Mouse (Mus musculus) urinary bladder, adult 2 months (tissue): ENCODE measurements around the gene Reck. TPM values are rescaled to one million over a fixed set of nuclear protein-coding genes. Genes with fewer than 3 reads are reported as not detected.

Experiments
- DNase-seq: peaks from one replicate; pipeline ENCODE4 v3.0.0; 2022; ENCODE audit warnings: low spot score
- polyA plus RNA-seq: library from polyadenylated mRNA; depleted of rRNA; stranded (reverse); fragments of >200 nt; gene quantifications from 2 replicates; pipeline ENCODE4 v1.2.3, GENCODE M21; 2012; rRNA removed

Gene Reck
- 25.8 and 26.0 TPM in 2 replicates for polyA plus RNA-seq

DNA sequence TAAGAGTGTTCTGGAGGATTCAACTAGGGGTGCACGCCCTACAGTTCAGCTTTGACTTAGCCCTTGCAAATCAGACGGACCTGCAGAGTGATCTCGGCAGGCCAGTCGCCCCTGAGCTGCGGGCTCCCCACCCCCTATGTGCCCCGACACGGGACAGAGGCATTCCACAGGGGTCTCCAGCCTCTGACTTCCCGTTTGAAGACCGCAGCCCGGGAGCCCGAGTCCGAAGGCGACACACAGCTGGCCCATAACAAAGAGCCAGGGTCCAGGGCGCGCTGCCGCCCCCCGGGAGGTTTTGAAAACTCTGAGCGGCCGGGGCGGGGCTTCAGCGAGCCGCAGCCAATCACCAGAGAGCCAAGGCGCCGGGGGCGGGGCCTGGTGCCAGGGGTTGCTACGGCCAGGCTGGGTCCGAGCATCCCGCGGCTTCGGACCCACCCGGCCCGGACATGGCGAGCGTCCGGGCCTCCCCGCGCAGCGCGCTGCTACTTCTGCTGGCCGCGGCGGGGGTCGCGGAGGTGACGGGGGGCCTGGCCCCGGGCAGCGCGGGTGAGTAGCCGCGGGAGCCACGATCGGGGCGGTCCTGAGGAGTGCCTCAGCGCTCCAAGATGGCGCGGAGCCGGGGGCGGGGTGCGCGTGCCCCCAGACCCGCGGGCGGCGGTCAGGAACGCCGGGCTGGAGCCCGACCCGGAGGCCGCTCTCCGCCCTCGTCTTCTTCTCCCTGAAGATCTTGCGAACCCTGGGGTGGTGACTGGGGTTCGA lies at the start of gene Reck:
Reck (plus strand) TSS at position 371 of the 759 bp plus-strand sequence.
- peak; percentile 70 for DNase-seq

DNA sequence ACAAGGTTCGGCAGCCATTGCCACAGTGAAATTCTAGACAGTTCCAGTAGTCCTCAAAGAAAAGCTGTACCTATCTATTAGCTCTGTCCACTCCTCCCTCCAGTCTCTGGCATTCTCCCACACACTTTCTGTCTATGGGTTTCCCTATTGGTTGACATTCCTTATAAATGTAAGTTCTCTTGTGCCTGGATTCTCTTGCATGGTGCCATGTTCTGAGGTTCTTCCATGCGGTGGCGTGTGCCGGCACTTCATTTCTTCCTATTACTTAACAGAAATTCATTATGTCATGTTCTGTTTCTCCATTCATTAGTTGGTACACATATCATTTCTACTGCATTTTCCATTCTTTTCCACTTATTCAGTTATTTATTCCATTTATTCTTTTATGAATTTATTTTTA lies 46.5 kb upstream of the Reck start:
- no peak for DNase-seq

DNA sequence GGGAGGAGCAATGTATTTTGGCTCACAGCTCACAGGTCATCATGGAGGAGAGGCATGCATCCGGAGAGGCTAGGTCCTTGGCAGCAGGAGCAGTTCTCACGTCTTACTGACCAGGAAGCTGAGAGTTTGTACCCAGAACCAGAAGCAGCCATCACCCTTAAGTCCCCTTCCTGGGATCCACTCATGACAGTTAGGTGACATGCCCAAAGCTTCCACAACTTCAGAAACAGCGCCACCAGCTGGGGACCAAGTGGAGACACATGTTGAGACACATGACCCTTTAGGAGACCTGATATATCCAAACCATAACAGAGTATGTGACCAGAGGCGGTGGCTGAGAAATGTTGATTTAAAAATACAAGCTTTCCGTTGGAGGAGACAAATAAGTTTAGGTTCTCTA lies 43.3 kb upstream of the Reck start:
- no peak for DNase-seq

DNA sequence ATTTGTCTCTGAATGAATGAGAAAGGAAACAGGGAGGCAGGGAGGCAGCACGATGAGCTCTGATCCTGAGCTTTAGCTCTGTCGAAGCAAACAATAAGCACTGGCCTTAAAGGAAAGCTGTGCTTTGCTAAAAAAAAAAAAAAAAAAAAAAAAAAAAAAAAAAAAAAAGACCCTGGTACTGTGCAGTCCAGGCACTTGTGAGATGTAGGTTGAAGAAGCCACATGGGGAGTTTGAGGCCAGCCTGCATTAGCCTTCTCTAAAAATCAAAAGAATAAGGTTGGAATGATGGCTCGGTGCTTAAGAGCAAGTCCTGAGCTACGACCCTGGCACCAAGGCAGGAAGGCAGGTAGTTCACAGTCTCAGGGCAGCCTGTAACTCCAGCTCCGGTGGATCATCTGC lies 41.6 kb upstream of the Reck start:
- DNase-seq, result no peak

DNA sequence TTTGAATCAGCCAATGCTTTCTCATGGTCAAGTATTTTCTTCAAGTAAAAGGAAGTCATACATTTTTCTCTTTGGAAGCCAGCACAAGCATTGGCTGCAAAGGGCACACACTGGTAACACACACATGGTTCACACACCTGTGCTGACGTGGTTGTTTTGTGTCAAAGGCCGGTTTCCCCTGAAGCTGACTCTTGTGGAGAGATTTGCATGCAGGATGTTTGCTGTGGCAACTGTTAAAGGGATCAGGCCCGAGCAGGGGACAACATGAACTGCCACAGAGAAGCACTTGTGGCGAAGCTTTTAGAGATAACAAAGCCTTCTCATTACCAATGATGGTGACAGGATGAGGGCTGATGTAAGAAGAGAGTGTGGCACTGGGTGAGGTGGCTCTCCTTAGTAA lies 40.6 kb upstream of the Reck start:
- no peak for DNase-seq

DNA sequence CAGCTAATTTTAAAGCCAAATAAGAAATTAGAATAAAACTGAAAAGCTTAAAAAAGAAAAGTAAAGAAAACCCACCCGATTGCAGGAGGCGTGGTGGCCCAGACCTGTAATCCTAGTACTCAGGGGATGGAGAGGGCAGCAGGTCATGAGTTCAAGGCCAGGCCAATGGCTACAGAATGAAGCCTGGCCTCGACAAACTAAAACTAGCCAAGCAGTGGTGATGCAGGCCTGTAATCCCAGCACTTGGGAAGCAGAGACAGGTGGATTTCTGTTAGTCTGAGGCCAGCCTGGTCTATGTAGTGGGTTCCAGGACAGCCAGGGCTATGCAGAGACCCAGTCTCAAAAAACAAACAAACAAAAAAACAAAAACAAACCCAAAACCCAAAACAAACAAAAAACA lies 37.0 kb upstream of the Reck start:
- no peak for DNase-seq

DNA sequence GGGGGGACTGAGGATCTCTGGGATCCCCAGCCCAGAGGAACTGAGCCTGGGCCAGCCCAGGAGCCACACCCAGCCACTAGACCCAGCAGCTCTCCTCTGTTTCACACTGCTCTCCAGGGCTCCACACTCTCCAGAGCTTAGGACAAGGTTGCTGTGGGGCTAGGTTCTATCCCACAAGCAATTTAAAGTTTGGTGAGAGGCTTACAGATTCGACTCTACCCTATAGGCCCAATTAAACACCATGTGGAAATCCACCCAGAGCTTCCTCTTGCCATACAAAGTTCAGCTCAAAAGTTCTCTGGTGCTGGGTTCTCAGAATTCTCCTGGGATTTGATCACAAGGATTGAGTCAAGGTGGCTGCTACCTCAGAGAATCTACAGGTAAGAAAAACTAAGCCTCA lies 35.2 kb upstream of the Reck start, which contains the start of gene Olfr157:
Olfr157 (minus strand) TSS at position 101 of the 400 bp plus-strand sequence.
- no peak for DNase-seq

DNA sequence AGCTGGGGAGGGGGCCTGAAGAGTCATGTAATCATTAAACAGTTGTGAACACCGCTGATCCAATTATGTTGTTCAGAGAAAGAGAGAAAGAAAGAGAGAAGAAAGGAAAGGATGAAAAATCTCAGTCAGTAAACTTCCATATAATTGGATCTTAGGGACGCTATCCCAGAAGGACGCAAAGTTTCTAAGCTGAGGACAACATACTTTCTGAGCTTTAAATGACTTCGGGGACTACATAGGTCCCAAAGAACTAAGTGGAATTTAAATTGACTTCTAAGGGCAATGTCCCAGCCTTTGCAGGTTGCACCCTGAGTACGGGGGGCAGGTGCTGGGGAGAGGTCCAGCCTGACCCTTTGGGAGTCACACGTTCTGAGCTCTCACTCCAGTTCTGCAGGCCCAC lies 24.1 kb upstream of the Reck start, which contains the start of gene Olfr155:
Olfr155 (plus strand) TSS at position 301 of the 400 bp plus-strand sequence.
- no peak for DNase-seq

DNA sequence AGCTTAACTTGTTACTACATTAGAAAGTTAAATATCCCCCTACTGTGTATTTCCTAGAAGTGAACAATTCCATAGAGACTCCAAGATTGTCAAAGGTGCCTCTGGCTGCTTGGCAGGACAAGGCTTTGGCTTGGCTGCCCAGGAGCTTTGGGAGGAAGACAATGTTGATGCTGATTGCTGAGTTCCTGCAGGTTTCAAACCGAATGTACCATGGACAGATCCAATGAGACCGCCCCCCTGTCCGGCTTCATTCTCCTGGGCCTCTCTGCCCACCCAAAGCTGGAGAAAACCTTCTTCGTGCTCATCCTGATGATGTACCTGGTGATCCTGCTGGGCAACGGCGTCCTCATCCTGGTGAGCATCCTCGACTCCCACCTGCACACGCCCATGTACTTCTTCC lies 21.2 kb upstream of the Reck start:
- DNase-seq, result no peak

DNA sequence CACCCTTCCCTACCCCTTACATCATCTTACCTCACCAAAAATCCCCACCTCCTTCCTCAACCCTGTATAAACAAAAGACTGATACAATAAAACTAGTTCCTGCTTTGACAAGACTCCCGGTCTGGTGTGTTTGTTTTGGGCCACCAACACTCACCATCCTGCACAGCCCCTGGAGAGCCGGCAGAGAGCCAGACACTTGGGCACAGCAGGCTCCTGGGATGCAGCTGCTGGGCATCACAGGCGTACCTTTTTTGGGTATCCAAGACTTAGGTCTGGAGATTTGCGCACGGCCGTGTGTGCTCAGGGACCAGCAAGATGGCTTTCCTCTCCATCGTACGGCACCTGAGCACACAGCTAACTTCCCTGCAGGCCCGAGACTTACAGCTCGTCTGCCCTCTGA lies 15.4 kb upstream of the Reck start:
- DNase-seq, result no peak

DNA sequence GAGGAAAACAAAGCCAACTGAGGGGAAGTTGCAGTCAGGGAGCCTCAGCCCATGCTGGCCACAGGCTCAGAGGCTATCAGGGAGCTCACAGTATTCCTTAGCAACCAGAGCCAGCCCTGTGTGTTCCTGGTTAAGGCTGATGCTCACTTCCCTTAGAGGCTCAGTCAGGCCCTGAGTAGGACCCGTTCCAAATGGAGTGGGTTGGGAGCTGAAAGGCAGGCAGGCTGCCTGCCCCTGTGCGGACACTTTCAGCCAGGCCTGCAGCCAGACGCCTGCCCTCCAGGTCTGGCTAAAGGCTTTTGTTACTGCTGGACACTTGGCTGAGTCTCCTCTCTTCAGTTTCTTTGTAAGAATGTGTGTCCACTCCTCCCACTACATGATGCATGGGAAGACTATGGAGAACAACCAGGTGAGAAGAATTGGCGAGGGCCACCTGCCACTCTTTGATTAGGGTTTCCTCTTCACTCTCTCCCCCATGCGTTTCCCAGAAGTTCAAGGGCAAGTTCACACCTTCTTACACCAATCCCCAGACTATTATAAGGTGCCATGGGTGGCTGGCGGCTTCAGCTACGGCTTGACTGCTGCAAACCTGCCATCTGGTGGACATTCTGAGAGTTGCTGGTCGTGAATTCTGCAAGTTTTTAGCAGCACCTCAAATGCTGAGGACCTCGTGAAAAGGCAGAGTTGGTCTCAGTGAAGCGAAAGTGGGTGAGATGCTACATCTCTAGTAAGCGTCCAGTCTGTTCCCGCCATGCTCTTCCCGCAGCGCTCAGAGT lies 14.4 kb upstream of the Reck start:
- peak; percentile 41 for DNase-seq

DNA sequence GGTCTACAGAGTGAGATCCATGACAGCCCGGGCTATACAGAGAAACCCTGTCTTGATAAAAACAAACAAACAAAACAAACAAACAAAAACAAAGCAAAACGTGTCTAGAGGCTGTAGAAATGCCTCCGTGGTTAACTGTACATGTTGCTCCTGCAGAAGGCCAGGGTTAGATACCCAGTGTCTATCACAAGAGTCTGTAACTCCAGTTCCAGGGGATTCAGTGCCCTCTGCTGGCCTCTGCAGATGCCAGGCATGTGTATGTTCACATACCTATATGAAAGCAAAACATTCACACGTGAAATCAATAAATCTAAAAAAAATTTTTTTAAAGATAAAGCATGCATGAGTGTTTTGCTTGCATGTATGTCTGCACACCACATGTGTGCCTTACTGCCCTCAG lies 12.0 kb upstream of the Reck start:
- no peak for DNase-seq

DNA sequence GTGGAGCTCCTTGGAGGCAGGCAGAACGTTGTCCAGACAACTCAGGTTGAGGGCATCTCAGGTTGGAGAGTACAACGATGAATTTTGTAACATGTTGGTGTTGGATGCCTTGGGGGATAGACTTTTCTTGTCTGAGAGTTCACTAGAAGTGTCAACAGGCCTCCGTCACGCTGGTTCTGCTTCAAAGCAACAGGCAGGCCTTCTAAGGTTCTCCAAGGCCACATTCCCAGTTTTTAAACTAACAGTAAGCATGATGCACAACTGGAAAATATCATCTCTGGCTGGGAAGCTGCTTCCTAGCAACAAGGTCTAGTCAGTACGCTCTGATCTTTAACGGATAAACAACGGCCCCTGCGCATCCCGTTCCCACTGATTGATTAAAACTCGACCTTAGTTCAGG lies 5.5 kb upstream of the Reck start:
- DNase-seq, result no peak

DNA sequence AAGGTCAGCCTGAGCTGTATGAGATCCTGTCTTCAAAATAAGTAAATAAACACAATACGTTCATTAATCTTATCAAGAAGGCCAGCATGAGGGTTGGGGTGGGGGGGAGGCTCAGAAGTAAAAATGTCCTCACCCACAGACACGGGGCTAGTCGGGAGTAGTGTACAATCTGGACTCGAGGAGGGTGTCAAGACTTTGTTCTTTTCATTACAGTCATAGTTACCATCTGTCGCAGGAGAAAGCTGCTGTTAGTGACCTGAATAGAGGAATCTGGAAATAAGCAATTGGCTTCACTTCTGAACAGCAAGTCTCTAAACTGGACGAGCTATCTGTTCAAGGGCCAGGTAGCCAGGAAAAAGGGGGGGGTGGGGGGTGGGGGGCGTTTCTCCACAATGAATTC lies 829 bp upstream of the Reck start:
- DNase-seq, result no peak

DNA sequence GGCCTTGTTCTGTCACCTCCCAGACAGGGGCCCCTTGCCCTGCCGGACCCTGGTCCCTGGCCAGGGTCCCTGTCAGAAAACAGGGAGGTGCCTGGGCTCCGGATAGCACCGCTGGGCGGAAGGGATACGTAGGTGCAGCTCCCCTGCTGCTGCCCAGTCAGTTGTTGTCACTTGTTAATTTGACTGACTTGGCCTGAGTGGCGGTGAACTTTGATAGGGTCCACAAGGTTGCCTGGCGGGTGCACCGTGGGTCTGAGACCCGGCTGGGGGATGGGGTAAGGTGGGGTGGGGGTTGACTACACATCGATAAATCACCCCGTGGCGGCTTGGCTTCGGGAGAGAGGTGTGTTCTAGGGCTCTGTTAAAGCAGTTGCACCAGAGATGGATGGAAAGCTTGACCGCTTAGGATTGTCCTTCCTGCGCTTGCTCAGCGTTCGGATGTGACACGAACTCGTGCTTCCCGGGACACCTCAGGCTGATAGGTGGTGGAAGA lies 635 bp downstream of the Reck start:
- no peak for DNase-seq

DNA sequence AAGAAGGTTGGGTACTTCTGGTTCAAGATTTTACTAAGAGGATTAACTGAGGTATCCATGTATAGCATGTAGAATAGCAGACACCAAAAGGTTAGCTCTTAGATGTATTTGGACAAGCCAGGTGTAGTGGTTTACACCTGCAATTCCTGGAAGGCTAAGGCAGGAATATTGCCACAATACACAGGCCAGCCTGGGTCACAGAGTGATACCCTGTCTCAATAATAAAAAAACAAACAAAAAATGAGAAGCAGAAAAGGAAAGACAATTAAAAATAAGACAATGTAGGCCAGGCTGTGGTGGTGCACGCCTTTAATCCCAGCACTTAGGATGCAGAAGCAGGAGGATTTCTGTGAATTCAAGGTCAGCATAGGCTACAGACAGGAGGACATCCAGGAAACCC lies 1.9 kb downstream of the Reck start:
- DNase-seq, result no peak

DNA sequence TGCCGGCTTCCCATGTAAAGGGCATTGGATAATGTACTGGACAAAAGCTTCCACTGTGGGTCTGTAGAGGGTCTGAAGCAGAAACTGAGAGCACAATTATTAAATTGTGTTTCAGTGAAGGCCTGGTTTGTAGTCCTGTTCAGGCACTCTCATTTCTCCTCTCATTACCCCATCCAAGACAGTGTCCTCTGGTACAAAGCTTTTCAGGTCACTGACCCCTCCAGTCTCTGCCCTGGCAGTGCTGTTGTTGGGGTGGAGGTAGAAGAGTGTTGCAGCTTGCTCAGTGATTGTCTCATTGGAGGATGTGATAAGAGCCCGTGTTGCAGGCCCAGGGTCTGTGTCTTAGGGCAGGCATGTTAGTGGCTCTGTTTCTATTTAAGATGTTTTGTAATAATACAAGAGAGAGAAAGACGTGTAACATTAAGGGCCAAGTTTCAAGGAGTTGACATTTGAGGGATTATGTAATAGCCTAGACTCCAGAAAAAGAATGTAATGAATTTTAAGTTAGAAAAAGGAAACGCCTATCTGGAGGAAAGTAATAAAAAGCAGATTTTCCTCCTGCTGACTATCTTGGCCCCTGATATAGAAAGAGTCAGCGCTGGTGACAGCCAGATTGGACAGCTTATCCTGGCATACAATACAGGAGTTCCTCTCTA lies 2.9 kb downstream of the Reck start:
- DNase-seq, result no peak

DNA sequence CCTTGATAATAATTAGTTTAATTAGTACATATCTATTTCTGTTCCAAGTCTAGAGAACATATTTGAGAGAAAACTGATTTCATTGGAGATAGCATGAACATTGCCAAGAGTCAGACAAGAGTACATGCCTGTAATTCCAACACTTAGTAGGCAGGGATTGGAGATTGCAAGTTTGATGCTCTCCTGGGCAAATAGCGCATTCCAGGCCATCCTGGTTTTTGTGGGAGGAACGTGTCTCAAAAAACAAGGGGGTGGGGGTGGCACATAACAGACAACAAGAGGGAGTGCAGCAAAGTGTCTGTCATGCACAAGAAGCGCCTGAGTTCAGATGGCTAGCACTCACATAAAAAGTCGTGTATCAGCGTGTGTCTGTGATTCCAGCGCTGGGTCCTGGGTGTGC lies 4.2 kb downstream of the Reck start:
- DNase-seq, result no peak

DNA sequence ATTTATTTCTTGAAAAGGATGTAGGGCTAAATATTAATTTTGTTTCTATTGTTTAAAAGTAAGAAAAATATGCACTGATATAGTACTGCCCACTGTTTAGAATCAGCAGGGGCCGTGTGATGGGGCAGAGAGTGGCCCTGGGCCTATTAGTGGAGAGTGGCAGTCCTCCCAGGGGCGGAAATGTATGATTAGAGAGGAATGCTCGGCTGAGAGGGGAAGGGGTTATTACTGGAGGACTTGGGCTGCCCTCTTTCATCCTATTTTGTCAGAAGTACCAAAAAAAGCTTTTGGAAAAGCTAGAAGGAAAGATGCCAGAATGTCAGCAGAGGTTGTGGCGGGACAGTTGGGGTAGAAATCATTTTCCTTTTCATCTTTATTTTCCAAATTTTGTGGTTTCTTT lies 8.9 kb downstream of the Reck start:
- DNase-seq, result no peak

DNA sequence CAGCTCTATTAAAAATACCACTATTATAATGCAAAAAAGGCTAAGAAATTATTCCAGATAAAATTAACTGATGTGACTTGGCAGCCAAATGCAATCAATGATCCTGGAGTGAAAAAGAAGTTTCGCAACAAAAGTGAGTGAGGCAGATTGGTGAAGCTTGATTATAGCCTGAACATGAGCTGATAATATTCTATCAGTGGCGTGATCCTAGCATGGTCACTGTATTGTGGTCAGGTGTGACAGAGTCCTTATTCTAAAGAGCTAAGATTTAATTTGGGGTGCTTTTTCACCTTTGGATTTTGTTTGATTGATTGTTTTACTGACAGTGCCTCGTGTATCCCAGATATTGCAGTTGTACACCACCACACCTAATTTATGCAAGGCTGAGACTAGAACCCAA lies 15.9 kb downstream of the Reck start:
- no peak for DNase-seq

DNA sequence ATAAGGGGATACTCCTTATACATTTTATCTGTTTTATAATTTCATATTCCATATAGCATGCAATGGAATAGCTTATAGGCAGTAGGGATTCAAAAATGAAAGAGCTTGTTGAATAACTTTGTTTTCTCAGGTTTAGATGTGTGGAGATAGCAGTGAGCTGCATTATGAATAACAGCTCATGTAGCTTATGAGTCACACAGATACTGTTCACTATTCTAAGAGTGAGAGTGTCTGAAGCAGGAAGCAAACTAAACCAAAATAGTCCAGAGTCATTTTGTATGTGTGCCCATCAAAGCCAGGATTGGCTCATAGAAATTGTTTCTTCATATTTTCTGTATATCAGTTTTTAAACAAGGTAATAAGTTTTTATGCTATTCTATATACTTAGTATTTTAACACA lies 21.9 kb downstream of the Reck start:
- no peak for DNase-seq

DNA sequence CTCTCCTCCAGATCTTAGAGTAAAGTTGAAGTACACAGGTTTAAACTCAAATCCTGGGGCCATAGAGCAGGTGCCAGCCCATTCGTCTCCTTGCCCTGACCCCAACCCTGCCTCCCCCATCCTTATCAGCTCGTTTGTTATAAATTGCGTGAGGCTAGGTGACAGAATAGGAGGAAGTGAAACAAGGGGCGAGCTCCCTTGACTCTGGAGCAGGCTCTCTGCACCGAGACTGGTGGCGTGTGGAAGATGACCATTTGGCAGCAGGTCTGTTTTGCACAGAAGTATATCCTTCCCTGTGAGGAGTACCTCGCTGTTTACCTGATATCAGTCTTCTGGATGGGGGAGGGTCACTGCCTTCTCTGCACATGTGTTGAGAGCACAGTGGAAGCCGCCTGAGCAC lies 23.9 kb downstream of the Reck start:
- DNase-seq, result no peak

DNA sequence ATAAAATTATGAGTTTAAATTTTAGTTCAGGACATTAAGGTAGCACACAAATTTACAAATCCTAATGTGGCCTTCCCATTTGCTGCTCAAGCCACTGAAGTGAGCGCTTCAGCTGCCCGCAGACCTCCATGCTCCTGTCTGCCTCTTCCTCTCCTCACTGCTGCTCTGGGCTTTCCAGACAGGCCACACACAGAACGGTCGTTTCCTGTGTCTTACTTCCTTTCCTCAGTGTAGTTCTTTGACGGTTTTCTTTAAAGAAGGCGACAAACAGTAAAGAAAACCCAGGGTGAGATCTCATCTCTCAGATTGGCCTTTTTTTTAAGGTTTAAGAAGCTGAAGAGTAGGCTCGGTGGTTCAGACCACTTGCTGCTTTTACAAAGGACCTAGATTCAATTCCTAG lies 28.4 kb downstream of the Reck start:
- no peak for DNase-seq
